Mouse (Mus musculus) kidney, adult 2 months (tissue): ENCODE results near the gene P3h4.

ENCODE experiments used
- CTCF ChIP-seq: fragments of 200-500 bp; conservative IDR thresholded peaks from 2 replicates; pipeline ENCODE4 v1.5.1; 2011; ENCODE audit warnings: low read depth, mild to moderate bottlenecking, control low read depth, low read length, moderate library complexity, mixed read lengths; ENCODE audit not compliant: insufficient read depth, insufficient read length
- POLR2A ChIP-seq: fragments of 200-500 bp; IDR thresholded peaks from one replicate; pipeline ENCODE4 v1.6.1; 2011; ENCODE audit warnings: low read depth, low read length, control low read depth

DNA sequence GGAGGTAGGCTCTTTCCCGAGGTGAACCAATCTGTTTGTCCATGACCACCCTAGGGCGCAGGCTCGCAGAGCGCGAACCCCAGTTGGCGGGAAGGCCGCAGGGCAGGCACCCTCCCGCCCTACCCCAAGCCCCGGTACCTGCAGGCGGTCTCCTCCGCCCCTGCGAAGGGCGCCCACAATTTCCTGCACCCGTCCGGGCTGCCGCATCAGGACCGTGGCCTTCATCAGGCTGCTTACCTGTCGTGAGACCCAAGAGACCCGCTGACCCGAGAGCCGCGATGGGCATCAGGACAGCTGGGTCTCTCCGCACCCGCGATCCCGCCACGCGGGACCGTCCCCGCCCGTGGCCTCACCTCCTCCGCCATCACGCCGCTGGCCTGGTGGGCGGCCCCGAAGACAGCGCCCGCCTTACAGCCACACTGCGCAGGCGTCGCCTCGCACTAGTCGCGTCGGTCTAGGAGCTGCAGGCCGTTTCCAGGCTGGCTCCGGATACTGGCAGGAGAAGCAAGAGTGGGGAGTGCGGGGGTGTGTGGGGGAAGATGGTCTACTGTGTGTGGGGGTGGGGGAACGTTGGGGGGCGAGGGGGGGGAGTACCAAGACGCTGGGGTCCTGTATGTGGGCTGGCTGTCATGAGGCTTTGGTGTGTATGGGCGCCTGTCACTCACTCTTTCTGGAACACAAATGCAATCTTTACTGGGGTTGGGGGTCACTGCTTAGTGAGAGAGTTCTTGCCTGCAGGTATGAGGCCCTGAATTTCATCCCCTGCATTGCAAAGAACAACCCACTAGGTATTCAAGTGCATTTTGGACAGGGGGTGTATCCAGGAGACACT, 26.3 kb upstream of the P3h4 start:
- TF ChIP-seq POLR2A (peak; percentile 34), CTCF (no peak)
